Mouse (Mus musculus) G1E (cell line): ENCODE results near the gene Acr.

Experiments used
- CTCF ChIP-seq: IDR thresholded peaks from 2 replicates; pipeline ENCODE4 v1.5.1; 2012; ENCODE audit warnings: low read depth, low read length, inconsistent platforms, mixed read lengths
- TAL1 ChIP-seq: conservative IDR thresholded peaks from 2 replicates; pipeline ENCODE4 v1.6.1; 2012; ENCODE audit warnings: low read depth, low read length, inconsistent platforms, mixed read lengths

- TF ChIP-seq CTCF: no peak
- TF ChIP-seq TAL1: no peak
These were observed 16.4 kb upstream of the Acr start for GRCm38 (mm10) chr15:89551733-89552132.
